Mouse (Mus musculus): ENCODE results near the gene Zfp36l2.

DNA sequence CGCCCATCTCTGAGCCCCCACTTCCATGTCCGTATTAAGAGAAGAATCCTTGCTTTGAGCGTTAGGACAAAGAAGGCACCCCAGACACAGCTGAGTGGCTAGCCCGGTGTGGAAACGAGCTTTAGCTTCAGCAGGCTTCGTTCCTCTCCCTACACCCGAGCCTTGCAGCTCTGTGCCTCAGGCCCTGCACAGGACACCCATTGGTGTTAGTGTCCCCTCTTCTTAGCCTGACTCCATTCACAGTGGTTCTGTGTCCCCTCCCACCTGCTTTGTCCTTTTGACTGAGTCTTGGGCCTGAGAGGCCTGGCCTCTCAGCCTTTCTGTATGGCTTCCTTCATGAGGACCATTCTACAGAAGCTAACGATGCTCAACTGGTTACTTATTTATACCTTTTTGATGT lies 37.5 kb downstream of the Zfp36l2 start:
- TF ChIP-seq POLR2A (IDR thresholded peaks at IDR 0.05; ENCODE audit: low read depth, low read length) (no peak), CTCF (IDR thresholded peaks at IDR 0.05; ENCODE audit: borderline replicate concordance, insufficient read depth, low read length) (no peak)

Measured in embryonic fibroblast, embryonic 13.5 days (primary cell).